Mouse (Mus musculus) right cerebral cortex, postnatal 36 days (tissue): ENCODE measurements around the gene Pard3b.

Experiments used
- DNase-seq, 2 experiments: peaks; one replicate each; pipeline ENCODE4 v3.0.0; 2022; ENCODE audit warnings: low spot score in 2 of 2, mixed read lengths in 1 of 2

The Pard3b gene

DNA sequence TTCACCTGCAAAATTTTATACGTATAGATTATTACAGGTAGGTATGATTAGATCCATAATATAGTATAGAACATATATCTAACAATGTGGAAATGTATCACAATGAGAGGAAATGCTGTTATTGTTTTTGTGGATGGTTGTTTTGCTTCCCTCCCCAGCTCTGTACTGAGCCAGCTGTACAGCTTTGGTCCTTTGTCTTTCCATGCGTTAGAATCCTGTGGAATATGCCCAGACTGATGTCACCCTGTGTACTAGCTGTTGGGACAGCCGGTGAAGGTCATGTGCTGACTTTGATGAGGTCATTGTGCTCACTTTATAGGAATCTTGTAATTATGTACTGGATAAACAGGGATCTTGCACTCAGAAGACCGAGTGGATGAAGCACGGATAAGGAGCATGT, 286.9 kb downstream of the Pard3b start:
- no peak for DNase-seq

DNA sequence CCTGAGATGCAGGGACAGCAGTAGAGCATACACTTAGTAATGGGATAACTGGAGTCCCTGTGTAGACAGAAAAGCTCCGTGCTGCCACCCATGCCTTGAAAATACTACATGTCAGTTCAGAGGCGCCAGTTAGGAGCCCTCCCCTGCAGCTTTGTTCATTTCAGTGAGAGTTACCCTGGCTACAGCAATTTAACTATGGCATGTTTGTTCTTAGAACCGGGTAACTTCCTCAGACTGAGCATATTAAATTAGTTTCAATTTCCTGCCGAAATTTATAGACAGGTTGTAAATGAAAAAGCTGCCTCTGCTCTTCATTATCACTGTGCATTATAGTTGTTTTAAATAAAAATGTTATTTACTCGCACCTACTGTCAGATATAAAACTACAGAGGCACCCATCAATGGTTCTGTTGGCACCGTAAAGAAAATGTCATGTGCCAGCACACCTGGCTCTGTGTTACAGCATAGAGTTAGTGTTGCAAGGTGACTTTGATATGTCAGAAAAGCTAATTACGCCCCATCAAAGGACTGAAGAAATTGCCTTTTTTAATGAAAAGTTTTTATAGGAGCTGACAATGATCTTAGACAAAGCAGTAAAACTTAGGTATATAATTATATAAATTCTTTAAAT, 289.6 kb downstream of the Pard3b start:
- no peak for DNase-seq

DNA sequence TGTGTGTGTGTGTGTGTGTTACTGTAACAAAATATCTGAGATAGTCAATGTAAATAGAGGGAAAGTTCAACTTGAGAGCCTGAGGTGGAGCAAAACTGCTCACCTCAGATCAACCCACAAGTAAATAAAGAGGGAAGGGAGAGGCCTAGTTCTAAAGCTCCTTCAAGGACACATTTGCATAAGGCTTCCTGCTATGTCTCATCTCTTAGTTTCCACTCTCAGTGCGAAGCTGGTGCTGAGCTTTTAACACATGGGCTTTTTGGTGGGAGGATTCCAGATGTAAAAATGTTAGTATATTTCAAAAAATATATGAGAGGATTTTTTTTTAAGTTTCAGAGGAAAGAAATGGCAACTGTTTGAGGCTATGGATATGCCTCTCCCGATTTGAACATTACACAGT, 294.9 kb downstream of the Pard3b start:
- DNase-seq: no peak

DNA sequence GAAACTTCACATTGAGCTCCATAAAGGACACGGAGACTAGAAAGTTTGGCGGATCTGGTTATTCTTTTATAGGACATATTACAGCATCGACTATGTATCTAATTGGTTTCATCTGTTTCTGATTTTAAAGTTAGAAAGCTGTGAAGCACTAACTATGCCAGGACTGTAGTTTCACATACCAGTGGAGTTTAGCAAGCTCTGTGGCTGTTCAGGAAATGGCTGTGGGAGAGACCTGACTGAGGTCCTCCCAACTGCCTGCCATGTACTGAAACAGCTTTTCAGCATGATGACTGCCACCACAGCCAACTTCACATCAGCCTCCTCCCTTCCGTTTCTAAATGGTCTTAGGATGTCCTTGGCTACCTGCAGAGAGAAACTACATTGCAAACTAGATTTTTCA, 296.1 kb downstream of the Pard3b start:
- DNase-seq: no peak

DNA sequence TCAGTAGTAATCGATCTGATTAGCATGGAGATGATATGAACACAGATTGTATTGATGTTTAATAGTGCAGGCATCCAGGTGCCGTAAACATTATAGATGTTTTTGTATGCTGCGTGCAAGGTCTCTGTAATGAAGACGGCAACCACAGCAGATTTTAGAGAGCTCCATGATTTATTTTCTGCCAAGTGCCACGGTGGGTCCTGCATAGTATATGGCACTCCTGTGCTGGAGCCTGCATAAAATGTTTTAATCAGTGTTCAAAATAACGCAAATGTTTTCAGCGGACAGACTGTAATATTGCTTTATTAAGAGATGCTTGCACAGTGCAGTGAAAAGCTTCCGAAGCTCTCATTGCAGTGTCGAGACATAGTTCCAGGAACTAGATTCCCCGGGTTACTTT, 301.3 kb downstream of the Pard3b start:
- DNase-seq: no peak

DNA sequence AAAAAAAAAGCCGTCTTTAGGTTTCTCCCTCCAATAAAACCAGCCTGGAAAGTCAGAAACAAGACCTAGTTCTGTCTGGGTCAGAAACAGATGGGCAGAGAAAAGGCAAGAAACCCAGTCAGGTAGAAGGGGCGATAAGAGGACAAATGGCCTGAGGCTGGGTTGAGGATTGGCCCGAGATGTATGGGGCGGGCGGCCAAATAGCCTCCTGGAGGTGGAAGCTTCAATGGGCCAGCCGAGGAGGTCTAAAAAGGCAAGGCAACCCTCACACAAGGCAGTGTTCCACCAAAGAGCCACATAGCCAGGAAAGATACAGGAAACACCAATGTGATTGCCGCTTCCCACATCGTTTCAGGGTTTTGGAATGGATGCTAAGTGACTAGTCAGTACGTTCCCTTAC, 322.9 kb downstream of the Pard3b start:
- DNase-seq: no peak

DNA sequence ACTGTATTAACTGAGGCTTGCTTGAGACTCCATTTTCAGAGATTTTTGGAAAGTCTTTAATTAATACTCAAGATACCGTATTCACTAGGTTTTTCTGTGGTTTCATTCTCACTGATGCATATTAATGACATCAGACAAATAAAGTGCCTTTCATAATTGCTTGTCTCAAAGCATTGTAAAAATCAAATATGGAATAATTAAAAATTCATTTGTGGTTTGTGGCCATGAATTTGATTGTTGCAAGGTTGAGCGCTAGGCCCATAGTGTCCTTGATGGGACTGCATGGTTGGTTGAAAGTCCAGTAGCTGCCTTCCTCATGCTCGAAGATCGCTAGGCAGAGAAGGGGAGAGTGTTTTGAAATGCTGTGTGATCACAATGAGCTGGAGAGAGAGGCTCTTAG, 323.9 kb downstream of the Pard3b start:
- no peak for DNase-seq

DNA sequence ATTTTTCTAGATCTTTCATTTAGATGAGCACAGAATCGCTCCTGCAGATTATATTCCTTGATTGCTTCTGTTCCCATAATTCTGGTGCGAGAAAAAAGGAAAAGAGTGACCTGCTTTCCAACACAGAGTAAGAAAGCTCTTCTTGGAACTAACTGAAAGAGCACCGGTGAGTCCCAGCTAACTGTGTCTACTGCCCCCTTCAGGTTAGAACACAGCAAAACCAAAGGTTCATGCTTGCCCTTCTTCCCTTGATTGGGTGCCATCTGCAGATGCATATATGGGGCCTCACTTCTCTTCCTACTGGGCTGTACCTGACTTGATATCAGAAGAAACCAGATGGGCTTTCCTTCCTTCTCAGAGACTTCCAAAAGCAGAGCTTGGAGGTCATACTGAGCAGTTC, 328.5 kb downstream of the Pard3b start:
- no peak for DNase-seq

DNA sequence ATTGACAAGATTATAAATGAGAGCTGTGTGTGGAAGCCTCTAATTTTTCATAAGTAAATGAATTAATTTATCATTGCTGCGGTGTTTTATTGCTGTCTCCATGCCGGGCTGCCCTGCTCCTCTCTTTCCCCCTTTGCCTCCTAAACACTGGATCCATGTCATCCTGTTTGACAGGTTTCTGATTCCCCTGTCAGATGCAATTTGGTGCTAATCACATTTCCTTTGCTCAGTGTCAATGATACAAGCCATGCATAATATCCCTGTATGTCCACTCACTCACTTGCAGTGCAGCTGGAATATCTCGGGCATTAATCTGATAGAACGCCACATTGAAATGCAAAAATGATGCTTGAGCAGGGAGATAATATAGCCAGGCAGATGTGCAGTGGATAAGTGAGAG, 329.2 kb downstream of the Pard3b start:
- no peak for DNase-seq

DNA sequence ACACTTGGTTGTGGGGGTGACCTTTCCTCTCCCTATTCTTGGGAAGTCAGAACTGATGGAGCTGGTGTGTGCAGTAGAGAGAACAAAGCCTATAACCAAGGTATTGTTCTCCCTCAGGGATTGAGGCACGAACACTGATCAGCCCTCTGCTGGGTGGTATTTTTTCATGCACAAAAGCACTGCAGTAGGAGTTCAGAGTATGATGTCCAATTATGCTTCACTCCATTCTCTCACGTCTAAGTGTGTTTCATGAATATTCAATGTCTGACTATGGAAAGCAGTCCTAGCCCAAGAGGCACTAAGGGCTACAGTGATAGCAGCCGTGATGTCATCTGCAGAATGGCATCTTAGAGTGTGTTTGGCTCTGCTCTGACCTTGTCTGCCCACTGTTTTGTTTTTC, 359.1 kb downstream of the Pard3b start:
- no peak for DNase-seq

DNA sequence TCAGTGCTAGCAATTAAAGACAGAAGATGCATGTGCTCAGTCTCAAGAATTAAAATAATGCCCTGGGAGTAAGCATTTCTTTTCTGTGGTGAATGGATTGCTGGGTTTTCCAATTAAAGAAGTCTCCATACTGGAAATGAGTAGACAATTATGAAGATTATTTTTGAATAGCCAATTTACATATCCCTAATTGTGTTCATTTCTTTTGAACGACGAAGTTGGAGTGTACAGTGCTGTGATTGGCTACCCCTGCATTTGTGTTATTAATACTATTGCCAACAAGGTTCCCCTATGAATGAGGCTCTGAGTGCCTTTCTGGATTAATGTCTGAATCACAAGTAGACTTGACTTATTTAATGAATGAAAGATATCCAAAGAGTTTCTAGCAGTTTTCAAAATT, 370.2 kb downstream of the Pard3b start:
- no peak for DNase-seq

DNA sequence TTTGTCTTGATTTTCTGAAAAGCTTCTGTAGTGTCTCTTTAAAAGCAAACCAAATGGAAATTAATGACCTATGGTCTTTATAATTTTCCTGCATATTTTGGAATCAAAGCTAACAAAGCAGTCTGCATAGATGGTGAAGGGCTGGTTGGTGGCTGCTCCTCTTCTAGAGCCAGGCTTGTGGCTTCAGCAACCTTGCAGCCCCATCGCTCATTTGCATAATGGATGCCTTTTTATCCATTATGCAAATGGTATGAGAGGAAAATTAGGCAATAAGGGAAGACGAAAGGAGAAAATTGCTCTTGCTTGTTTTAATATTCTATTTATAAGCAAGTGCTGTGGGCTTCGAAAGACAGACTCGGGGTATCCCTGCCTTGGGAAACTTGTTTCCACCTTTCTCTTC, 373.1 kb downstream of the Pard3b start:
- no peak for DNase-seq

DNA sequence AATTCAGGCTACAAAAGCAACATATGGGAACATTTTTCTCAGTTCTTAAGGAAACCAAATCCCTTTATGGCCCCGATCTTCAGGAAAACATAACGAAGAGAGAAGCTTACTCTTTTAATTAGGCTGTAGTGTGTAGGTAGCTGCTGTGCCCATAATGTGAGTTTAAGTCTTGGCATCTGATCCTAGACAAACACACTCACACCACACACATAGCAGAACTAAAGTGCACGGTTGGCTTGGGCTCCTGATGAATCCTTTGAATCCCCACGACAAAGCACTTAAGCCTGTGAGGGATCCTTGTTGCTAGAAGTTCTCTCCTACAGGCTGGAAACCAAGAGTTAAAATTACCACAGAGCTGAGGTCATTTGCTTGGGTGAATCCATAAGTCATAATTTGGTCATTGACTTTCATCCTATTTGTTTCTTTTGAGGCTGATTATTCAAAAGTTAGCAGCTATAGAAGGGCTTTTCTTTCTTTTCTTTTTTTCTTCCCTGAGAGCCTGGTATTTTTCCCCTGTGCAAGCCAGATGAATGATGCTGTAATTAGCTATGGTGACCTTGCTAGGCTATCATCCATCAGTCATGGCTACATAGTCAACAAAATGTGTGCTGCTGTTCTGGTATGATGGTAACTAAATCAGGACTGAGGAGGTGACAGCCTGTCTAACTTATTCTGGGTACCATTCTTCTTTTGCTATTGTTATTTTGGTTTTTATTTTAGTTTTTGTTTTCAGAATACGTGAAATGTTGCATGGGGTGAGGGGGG, 378.1 kb downstream of the Pard3b start:
- no peak for DNase-seq

DNA sequence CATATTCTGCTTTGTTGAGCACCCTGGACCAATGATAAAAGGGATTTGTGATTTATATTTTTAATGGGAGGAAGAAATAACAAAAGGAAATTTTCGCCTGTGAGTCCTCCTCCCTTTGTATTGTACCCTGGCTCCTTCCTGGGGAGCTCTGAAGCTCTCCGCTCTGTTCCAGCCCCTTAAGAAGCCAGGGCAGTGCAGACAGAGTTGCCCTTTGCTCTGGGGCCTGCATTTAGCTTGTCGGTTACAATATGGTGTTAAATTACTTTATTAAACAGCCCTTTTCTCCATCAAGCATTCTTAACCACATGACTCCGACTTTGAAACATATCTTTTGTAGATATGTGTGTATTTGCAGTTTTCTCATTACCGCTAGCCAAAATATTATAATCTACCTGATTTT, 379.7 kb downstream of the Pard3b start:
- no peak for DNase-seq

DNA sequence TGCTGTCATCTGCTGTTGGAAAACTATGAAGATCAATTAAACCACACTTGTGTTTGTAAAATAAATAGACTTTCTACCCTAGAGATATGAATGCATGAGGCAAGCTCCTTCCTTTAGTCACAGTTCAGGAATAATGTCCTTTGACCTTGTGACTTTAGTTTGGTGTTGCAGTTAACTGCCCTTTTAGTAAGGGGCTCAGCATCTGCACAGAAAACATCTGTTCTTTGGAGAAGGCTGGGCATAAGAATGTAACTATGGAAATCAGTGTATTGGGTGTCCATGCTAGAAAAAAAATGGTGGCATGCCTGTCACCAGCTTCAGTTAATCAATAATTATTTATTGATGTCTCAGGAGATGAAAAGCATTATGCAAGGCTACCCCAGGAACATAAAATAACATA, 381.1 kb downstream of the Pard3b start:
- no peak for DNase-seq

DNA sequence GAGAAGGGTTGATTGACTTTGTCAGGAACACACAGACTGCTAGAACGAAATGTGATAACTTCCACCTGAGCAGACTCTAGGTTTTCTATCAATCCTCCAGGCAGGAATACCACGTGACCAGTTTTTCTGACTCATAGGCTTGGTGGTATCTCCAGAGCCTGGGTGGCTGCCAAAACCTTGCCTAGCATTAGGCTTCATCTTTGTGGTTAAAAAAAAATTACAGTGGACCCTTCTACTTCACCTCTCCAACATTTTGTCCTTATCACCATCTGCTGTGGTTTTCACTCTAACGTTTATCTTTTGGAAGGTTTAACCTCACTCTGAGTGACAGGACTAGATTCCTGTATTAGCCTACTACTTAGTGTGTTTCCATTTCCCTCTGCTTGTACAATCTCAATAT, 403.1 kb downstream of the Pard3b start:
- no peak for DNase-seq

DNA sequence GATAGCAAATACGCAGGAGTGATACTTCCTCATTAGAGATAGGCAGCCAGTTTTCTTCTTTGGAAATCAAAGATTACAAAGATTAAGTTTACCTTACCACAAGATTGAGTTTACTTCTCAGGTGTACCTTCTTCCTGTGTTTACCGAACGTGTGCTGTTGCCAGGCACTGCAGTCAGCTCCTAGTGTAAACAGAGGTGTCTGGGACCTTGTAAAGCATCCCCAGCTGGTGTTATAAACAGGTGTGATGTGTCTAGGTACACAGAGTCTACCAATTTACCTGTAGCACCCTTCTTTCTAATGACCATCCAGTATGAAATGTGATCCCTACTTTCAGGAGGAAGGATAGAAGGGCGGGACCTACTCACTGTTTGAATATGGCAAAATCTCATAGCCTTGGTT, 410.0 kb downstream of the Pard3b start:
- no peak for DNase-seq

DNA sequence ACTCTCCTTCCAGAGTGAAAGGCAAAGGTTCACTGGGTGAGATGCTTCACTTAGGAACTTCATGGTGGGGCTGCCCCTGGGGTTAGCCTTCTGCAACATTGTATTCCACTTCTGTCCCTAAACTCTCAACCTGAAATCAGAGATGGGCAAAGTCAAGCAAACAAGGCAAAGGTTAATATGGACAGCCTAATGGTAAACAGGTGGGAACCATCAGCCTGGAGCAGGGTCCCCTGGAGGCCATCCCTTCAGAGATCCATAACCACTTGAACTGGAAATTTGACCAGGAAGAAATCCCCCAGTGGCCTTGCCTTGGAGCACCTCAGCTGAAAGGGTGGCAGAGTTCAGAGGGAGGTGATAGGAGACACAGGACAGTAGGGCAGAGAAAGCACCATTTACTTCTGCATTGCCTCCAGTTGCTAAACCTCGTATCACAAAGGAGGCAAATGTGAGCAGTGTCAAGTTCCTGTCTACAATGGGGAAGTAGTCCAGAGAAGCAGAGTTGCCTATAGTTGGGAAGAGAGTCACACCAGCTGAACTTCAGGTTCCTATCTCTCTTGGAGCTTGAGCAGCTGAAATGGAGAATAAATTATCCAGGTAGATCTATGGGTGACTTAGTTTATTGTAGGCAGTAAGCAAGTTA, 412.7 kb downstream of the Pard3b start:
- DNase-seq: no peak

DNA sequence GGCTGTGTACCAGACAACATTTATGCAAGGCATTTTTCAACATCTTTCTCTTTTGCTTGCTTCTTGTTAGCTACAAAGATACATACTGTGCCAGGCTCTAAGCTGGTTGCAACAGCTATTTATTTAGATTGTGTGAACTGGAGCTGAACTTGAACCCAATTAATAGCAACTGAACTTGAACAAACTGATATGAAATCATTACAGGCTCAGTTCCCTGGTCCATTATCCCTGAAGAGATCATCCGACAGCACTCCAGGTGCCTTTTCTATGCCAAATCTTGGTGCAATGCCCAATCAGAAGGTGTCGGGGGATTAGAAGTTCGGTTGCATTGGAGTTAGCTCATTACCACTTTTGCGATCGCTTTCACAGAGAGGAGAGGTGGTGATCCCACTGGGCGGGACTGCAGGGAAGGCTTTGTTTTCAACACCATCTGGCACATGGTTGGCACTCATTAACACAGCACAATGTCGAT, 414.6 kb downstream of the Pard3b start:
- DNase-seq: no peak

DNA sequence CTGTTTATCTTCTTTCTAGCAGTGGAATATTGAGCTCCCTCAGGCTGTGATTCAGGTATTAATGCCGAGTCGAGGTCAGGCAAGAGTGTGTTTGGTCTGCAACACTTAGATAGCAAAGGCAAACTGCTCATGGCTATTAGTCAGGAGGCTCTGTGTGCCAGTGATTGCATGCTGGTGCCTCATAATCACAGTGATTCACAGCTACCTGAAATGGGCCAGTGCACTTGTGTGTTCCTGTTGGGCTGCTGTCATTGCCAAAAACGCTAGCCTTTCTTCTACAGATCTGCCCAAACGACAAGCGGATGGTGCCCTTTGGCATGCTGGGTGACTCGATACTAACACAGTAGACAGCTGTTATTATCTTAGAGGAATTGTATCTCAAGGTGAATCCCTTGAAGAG, 416.7 kb downstream of the Pard3b start:
- DNase-seq: no peak

DNA sequence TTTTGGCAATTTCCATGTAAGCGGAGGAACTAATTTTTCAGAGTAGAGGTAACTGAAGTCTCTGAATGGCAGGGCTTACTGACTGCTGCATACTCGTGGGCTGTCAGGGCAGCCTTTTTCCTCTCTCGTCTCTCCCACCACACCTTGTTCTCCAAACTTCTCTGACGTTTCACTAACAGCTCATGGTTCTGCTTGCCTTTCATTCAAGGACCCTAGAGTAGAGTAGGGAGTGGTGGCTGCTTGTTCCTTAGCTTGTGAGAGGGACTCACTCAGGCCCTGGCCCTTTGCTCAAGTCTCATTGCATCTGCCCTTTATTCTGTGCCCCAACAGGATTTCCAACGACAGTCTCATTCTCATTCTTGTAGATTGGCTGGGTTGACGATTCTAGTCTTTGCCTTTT, 432.0 kb downstream of the Pard3b start:
- no peak for DNase-seq

DNA sequence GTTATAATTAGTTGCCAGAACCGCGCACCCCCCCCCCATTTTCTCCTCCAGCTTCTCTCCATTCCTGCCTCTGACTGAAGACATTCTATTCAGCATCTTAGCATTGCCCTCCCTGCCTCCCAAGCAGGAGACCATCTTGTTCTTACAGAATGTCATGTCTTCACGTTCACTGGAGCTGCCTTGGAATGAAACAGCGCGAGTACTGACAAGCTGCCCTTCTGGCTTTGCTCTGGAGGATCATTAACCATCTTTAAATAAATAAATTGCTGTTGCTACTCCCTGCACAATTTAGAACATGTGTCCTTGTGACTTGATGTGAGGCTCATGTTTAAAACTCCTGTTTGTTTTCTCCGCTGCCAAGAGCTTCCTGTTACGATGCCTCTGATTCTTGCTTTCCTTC, 432.5 kb downstream of the Pard3b start:
- DNase-seq: no peak

DNA sequence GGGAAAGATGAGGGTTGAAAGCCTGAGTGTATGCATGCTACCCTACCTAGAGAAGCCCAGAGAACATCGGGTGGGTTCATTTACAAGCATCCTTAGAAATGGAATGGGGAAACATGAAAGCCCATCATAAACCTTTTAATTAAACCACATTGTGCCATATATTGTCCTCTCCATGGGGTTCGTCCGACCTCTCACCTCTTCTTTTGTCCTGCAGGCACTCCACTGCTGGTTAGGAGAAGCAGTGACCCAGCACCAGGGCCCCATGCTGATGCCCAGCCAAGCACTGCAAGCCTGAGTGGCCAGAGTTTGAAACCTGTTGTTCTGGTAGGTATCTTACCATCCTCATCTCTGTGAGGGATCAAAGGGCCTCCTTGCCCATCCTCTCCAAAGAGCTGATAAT, 437.5 kb downstream of the Pard3b start:
- no peak for DNase-seq
